Mouse (Mus musculus): ENCODE data around the gene Rabep1. TPM values are rescaled to one million over a fixed set of nuclear protein-coding genes. Genes with fewer than 3 reads are reported as not detected.

Gene Rabep1
- polyA plus RNA-seq, 1 experiment from 2014 or later, result 42.7 TPM

GRCm38 (mm10) chr11:70969821-70970559, 125.4 kb downstream of the Rabep1 start, which contains the start of the genes Nup88 and Rpain:
Gene Nup88 (minus strand): TSS chr11:70969973.
Gene Rpain (plus strand): TSS chr11:70970213.
- no peaks in the 10 kb centered on the region for H3K27me3 ChIP-seq (ENCODE audit: control insufficient read depth, insufficient read depth, low read length)
- peak within 1 kb of the TSS; percentile 71 for H3K27ac ChIP-seq (ENCODE audit: low read depth, low read length)
- H3K4me3 ChIP-seq (ENCODE audit: low read depth, low read length), result peak within 1 kb of the TSS; percentile 94
- peak within 1 kb of the TSS; percentile 80 for H3K4me2 ChIP-seq (ENCODE audit: low read depth, low read length, severe bottlenecking)
- peaks cover 4% of the 10 kb centered on the region; the same call in 1 of the 2 replicates for H3K36me3 ChIP-seq (ENCODE audit: control insufficient read depth, insufficient read depth, low read length)
- DNase-seq (ENCODE audit: low spot score) (peak; percentile 97), ATAC-seq (replicated peaks; ENCODE audit: low FRiP score) (peak; percentile 97)
- H3K9ac ChIP-seq (ENCODE audit: low read length), result peak within 1 kb of the TSS; percentile 88
- WGBS, result under 1% methylated on average over 43 of the region's 43 CpGs
- H3K4me1 ChIP-seq (replicated peaks; ENCODE audit: control insufficient read depth, insufficient read depth, low read length), result no peaks in the 10 kb centered on the region; the same call in 1 of the 2 replicates
- H3K9me3 ChIP-seq (ENCODE audit: control insufficient read depth, low read length), result no peaks in the 10 kb centered on the region; the same call in 1 of the 2 replicates

- peak overlapping the region; percentile 80 for H3K4me2 ChIP-seq (ENCODE audit: low read depth, low read length, severe bottlenecking)
- H3K9ac ChIP-seq (ENCODE audit: low read length), result peak overlapping the region; percentile 65
- no peaks in the 10 kb centered on the region; the same call in 1 of the 2 replicates for H3K9me3 ChIP-seq (ENCODE audit: control insufficient read depth, low read length)
- DNase-seq (ENCODE audit: low spot score) (no peak), ATAC-seq (replicated peaks; ENCODE audit: low FRiP score) (no peak; the same call in 1 of the 2 replicates)
- H3K4me1 ChIP-seq (replicated peaks; ENCODE audit: control insufficient read depth, insufficient read depth, low read length), result no peaks in the 10 kb centered on the region; the same call in 1 of the 2 replicates
- no peaks in the 10 kb centered on the region for H3K27me3 ChIP-seq (ENCODE audit: control insufficient read depth, insufficient read depth, low read length)
- WGBS, result 19% methylated on average over 24 of the region's 24 CpGs
- H3K4me3 ChIP-seq (ENCODE audit: low read depth, low read length), result peak overlapping the region; percentile 94
- no peaks in the 10 kb centered on the region; the same call in 1 of the 2 replicates for H3K36me3 ChIP-seq (ENCODE audit: control insufficient read depth, insufficient read depth, low read length)
- 0 out of 2 replicates have a peak overlapping the region, but pooled peaks have one; percentile 18 for H3K27ac ChIP-seq (ENCODE audit: low read depth, low read length)
These were observed 126.3 kb downstream of the Rabep1 start for GRCm38 (mm10) chr11:70970560-70971540.

- 50% methylated on average over 1 of the region's 1 CpGs for WGBS
- ATAC-seq (replicated peaks; ENCODE audit: low FRiP score) (no peak), DNase-seq (ENCODE audit: low spot score) (no peak)
- H3K9ac ChIP-seq (ENCODE audit: low read length), result no peak overlapping the region
- H3K4me2 ChIP-seq (ENCODE audit: low read depth, low read length, severe bottlenecking), result no peak overlapping the region
- H3K4me3 ChIP-seq (ENCODE audit: low read depth, low read length), result no peak overlapping the region
- H3K4me1 ChIP-seq (replicated peaks; ENCODE audit: control insufficient read depth, insufficient read depth, low read length), result no peaks in the 10 kb centered on the region; the same call in 1 of the 2 replicates
- H3K27me3 ChIP-seq (ENCODE audit: control insufficient read depth, insufficient read depth, low read length), result no peaks in the 10 kb centered on the region
- peaks cover 10% of the 10 kb centered on the region; the same call in 1 of the 2 replicates for H3K36me3 ChIP-seq (ENCODE audit: control insufficient read depth, insufficient read depth, low read length)
- no peak overlapping the region for H3K27ac ChIP-seq (ENCODE audit: low read depth, low read length)
- no peaks in the 10 kb centered on the region; the same call in 1 of the 2 replicates for H3K9me3 ChIP-seq (ENCODE audit: control insufficient read depth, low read length)
These were observed 128.0 kb downstream of the Rabep1 start for GRCm38 (mm10) chr11:70972586-70972985.

- DNase-seq (ENCODE audit: low spot score) (no peak), ATAC-seq (replicated peaks; ENCODE audit: low FRiP score) (no peak)
- Histone ChIP-seq H3K9me3 (ENCODE audit: control insufficient read depth, low read length) (no peaks in the 10 kb centered on the region; the same call in 1 of the 2 replicates), H3K4me3 (ENCODE audit: low read depth, low read length) (no peak overlapping the region), H3K9ac (ENCODE audit: low read length) (no peak overlapping the region), H3K27me3 (ENCODE audit: control insufficient read depth, insufficient read depth, low read length) (no peaks in the 10 kb centered on the region), H3K36me3 (ENCODE audit: control insufficient read depth, insufficient read depth, low read length) (peaks cover 17% of the 10 kb centered on the region; the same call in 1 of the 2 replicates), H3K27ac (ENCODE audit: low read depth, low read length) (no peak overlapping the region), H3K4me2 (ENCODE audit: low read depth, low read length, severe bottlenecking) (no peak overlapping the region), H3K4me1 (replicated peaks; ENCODE audit: control insufficient read depth, insufficient read depth, low read length) (no peaks in the 10 kb centered on the region)
- 88% methylated on average over 4 of the region's 4 CpGs for WGBS
These were observed 129.4 kb downstream of the Rabep1 start for GRCm38 (mm10) chr11:70973947-70974346.

- H3K36me3 ChIP-seq (ENCODE audit: control insufficient read depth, insufficient read depth, low read length), result peaks cover 17% of the 10 kb centered on the region; the same call in 1 of the 2 replicates
- WGBS, result 75% methylated on average over 2 of the region's 2 CpGs
These were observed 130.6 kb downstream of the Rabep1 start for GRCm38 (mm10) chr11:70975193-70975592.

GRCm38 (mm10) chr11:70977293-70977692, 132.7 kb downstream of the Rabep1 start:
- no peaks in the 10 kb centered on the region for H3K27me3 ChIP-seq (ENCODE audit: control insufficient read depth, insufficient read depth, low read length)
- ATAC-seq (replicated peaks; ENCODE audit: low FRiP score) (no peak), DNase-seq (ENCODE audit: low spot score) (no peak)
- WGBS, result 88% methylated on average over 6 of the region's 6 CpGs
- H3K27ac ChIP-seq (ENCODE audit: low read depth, low read length), result no peak overlapping the region
- peaks cover 17% of the 10 kb centered on the region; the same call in 1 of the 2 replicates for H3K36me3 ChIP-seq (ENCODE audit: control insufficient read depth, insufficient read depth, low read length)
- no peak overlapping the region for H3K4me3 ChIP-seq (ENCODE audit: low read depth, low read length)
- no peak overlapping the region for H3K9ac ChIP-seq (ENCODE audit: low read length)
- peaks cover 3% of the 10 kb centered on the region; the same call in 1 of the 2 replicates for H3K4me1 ChIP-seq (replicated peaks; ENCODE audit: control insufficient read depth, insufficient read depth, low read length)
- H3K9me3 ChIP-seq (ENCODE audit: control insufficient read depth, low read length), result no peaks in the 10 kb centered on the region
- no peak overlapping the region for H3K4me2 ChIP-seq (ENCODE audit: low read depth, low read length, severe bottlenecking)

More at GRCm38 (mm10) chr11:70975193-70975592, 130.6 kb downstream of the Rabep1 start:
- no peak overlapping the region for H3K9ac ChIP-seq (ENCODE audit: low read length)
- ATAC-seq (replicated peaks; ENCODE audit: low FRiP score) (no peak), DNase-seq (ENCODE audit: low spot score) (no peak)
- H3K9me3 ChIP-seq (ENCODE audit: control insufficient read depth, low read length), result no peaks in the 10 kb centered on the region; the same call in 1 of the 2 replicates
- H3K4me3 ChIP-seq (ENCODE audit: low read depth, low read length), result no peak overlapping the region
- no peak overlapping the region for H3K4me2 ChIP-seq (ENCODE audit: low read depth, low read length, severe bottlenecking)
- H3K27ac ChIP-seq (ENCODE audit: low read depth, low read length), result no peak overlapping the region
- no peaks in the 10 kb centered on the region for H3K4me1 ChIP-seq (replicated peaks; ENCODE audit: control insufficient read depth, insufficient read depth, low read length)
- no peaks in the 10 kb centered on the region for H3K27me3 ChIP-seq (ENCODE audit: control insufficient read depth, insufficient read depth, low read length)

- peaks cover 17% of the 10 kb centered on the region; the same call in 1 of the 2 replicates for H3K36me3 ChIP-seq (ENCODE audit: control insufficient read depth, insufficient read depth, low read length)
- ATAC-seq (replicated peaks; ENCODE audit: low FRiP score) (no peak), DNase-seq (ENCODE audit: low spot score) (no peak)
- no peak overlapping the region for H3K9ac ChIP-seq (ENCODE audit: low read length)
- peaks cover 3% of the 10 kb centered on the region; the same call in 1 of the 2 replicates for H3K4me1 ChIP-seq (replicated peaks; ENCODE audit: control insufficient read depth, insufficient read depth, low read length)
- WGBS, result 92% methylated on average over 6 of the region's 6 CpGs
- no peak overlapping the region for H3K27ac ChIP-seq (ENCODE audit: low read depth, low read length)
- no peak overlapping the region for H3K4me3 ChIP-seq (ENCODE audit: low read depth, low read length)
- H3K9me3 ChIP-seq (ENCODE audit: control insufficient read depth, low read length), result no peaks in the 10 kb centered on the region
- no peaks in the 10 kb centered on the region for H3K27me3 ChIP-seq (ENCODE audit: control insufficient read depth, insufficient read depth, low read length)
- no peak overlapping the region for H3K4me2 ChIP-seq (ENCODE audit: low read depth, low read length, severe bottlenecking)
These were observed 135.7 kb downstream of the Rabep1 start for GRCm38 (mm10) chr11:70980232-70980631.

Measured in forebrain, embryonic 11.5 days (tissue).